ENCODE assay signal across 8 mouse cellular contexts in the genomic region with DNA sequence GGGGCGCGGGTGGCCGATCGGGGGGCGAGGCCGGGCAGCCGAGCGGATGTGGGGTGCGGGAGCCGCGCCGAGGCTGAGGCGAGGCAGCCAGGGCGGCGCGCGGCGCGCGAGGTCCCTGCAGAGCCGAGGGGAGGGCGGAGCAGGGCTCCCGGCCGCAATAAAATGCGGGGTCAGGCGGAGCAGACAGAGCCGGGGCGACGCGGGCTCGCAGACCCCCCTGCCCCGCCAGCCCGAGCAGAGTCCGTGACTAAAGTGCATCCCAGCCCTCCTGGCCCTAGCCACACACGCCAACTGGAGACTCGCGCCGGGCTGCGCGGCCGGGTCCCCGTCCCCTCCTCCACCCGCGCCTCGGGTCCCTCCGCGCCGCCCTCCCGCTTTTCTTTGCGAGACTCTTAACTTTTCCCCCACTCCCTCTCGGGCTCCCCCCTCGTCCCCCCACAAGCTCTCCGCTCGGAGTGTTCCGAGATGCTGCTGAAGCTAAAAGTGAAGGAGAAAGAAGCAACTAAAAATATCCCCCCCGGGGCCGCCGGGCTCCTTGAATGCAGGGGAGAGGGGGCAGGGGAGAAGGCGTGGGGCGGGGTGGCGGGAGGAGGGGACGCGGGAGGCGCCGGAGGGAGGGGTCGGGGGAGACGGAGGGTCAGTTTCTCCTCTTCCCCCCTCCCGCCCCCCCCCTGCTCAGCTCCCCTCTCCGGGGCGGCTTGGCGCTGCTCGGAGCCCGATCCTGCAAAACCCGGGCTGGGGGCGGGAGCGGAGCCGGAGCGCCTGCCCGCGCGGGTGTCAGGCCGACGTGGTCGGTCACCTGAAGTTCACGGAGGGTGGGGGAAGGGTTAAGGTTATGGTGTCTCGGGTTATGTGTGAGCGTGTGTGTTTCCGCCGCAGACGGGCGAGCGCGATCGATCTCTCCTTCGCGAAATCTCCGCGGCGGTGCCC. TPM values are rescaled to one million over a fixed set of nuclear protein-coding genes. Genes with fewer than 3 reads are reported as not detected.
DNase-seq lines count a peak whose midpoint lies in the region; ATAC-seq and TF ChIP-seq lines count a peak whose summit lies in the region.

No protein-coding gene starts in this region.

- peaks cover 39% of the 10 kb centered on the region for H3K4me1 ChIP-seq in forebrain, embryonic 12.5 days
- peaks cover 24% of the 10 kb centered on the region for H3K4me1 ChIP-seq in heart, postnatal 0 days (ENCODE audit: control insufficient read depth, insufficient read depth)
- 0 out of 2 replicates have a peak, but pooled peaks cover 3% of the 10 kb centered on the region for H3K4me1 ChIP-seq in liver, postnatal 0 days (ENCODE audit: insufficient read depth)
- peaks cover 24% of the 10 kb centered on the region for H3K4me1 ChIP-seq in neural tube, embryonic 14.5 days (ENCODE audit: control insufficient read depth, insufficient read depth, low read length)
- peaks cover 9% of the 10 kb centered on the region for H3K4me1 ChIP-seq in thymus, adult 2 months (replicated peaks; ENCODE audit: control insufficient read depth, insufficient read depth, low read length)

- no peaks in the 10 kb centered on the region for H3K9me3 ChIP-seq in forebrain, embryonic 12.5 days
- no peaks in the 10 kb centered on the region for H3K9me3 ChIP-seq in heart, postnatal 0 days (replicated peaks; ENCODE audit: control insufficient read depth, low read length)
- H3K9me3 ChIP-seq in liver, postnatal 0 days (ENCODE audit: low read length), result no peaks in the 10 kb centered on the region
- no peaks in the 10 kb centered on the region for H3K9me3 ChIP-seq in neural tube, embryonic 14.5 days (ENCODE audit: control insufficient read depth, low read length)

- peak; percentile 35 for ATAC-seq in CD4-positive, CD25-positive, alpha-beta regulatory T cell, adult 4 months
- peak; percentile 78 for ATAC-seq in forebrain, embryonic 12.5 days (ENCODE audit: low FRiP score)
- ATAC-seq in heart, postnatal 0 days (ENCODE audit: insufficient read depth, low read depth), result peak; percentile 81
- ATAC-seq in liver, postnatal 0 days, result peak; percentile 49
- peak; percentile 81 for ATAC-seq in neural tube, embryonic 14.5 days (ENCODE audit: low read depth)

- H3K27ac ChIP-seq in forebrain, embryonic 12.5 days, result peak overlapping the region; percentile 99
- peak overlapping the region; percentile 100 for H3K27ac ChIP-seq in heart, postnatal 0 days (ENCODE audit: low read depth)
- peak overlapping the region; percentile 95 for H3K27ac ChIP-seq in liver, postnatal 0 days (ENCODE audit: low read depth)
- H3K27ac ChIP-seq in neural tube, embryonic 14.5 days (ENCODE audit: low read depth, low read length), result peak overlapping the region; percentile 99
- no peak overlapping the region for H3K27ac ChIP-seq in thymus, adult 2 months (ENCODE audit: control insufficient read depth, insufficient read depth, low read length)

- no peak for TF ChIP-seq EP300 in heart, postnatal 0 days (IDR thresholded peaks at IDR 0.05; ENCODE audit: low read depth)
- TF ChIP-seq EP300 in liver, postnatal 0 days (IDR thresholded peaks at IDR 0.05; ENCODE audit: low read depth), result no peak

- peak overlapping the region; percentile 95 for H3K4me3 ChIP-seq in forebrain, embryonic 12.5 days (replicated peaks)
- peak overlapping the region; percentile 89 for H3K4me3 ChIP-seq in heart, postnatal 0 days (ENCODE audit: low read depth, low read length)
- H3K4me3 ChIP-seq in liver, postnatal 0 days (ENCODE audit: low read depth, low read length), result peak overlapping the region; percentile 82
- peak overlapping the region; percentile 92 for H3K4me3 ChIP-seq in neural tube, embryonic 14.5 days (ENCODE audit: low read depth, low read length)
- peak overlapping the region; percentile 70 for H3K4me3 ChIP-seq in thymus, adult 2 months (ENCODE audit: control insufficient read depth, insufficient read depth, low read length)

- H3K9ac ChIP-seq in forebrain, embryonic 12.5 days, result peak overlapping the region; percentile 99
- H3K9ac ChIP-seq in heart, postnatal 0 days (replicated peaks; ENCODE audit: low read depth, low read length), result peak overlapping the region; percentile 93
- peak overlapping the region; percentile 89 for H3K9ac ChIP-seq in liver, postnatal 0 days (replicated peaks)
- peak overlapping the region; percentile 98 for H3K9ac ChIP-seq in neural tube, embryonic 14.5 days (replicated peaks; ENCODE audit: low read depth, low read length)

- under 1% methylated on average over 60 of the region's 99 CpGs for WGBS in forebrain, embryonic 12.5 days
- under 1% methylated on average over 84 of the region's 99 CpGs for WGBS in heart, postnatal 0 days
- 3% methylated on average over 74 of the region's 99 CpGs for WGBS in liver, postnatal 0 days (ENCODE audit: insufficient replicate concordance)
- under 1% methylated on average over 57 of the region's 99 CpGs for WGBS in neural tube, embryonic 14.5 days
- under 1% methylated on average over 86 of the region's 99 CpGs for WGBS in thymus, adult 2 months

- H3K36me3 ChIP-seq in forebrain, embryonic 12.5 days (replicated peaks), result no peaks in the 10 kb centered on the region
- no peaks in the 10 kb centered on the region for H3K36me3 ChIP-seq in heart, postnatal 0 days (replicated peaks; ENCODE audit: control insufficient read depth, insufficient read depth, low read length)
- H3K36me3 ChIP-seq in liver, postnatal 0 days (replicated peaks; ENCODE audit: insufficient read depth, low read length), result no peaks in the 10 kb centered on the region
- H3K36me3 ChIP-seq in neural tube, embryonic 14.5 days (ENCODE audit: control insufficient read depth, insufficient read depth, low read length), result no peaks in the 10 kb centered on the region
- no peaks in the 10 kb centered on the region for H3K36me3 ChIP-seq in thymus, adult 2 months (ENCODE audit: control insufficient read depth, insufficient read depth, low read length)

- TF ChIP-seq CTCF in brain, embryonic 14.5 days (IDR thresholded peaks at IDR 0.05; ENCODE audit: borderline replicate concordance, extremely low read depth, insufficient read depth, insufficient read length), result no peak
- TF ChIP-seq CTCF in heart, postnatal 0 days (IDR thresholded peaks at IDR 0.05; ENCODE audit: low read depth), result no peak
- TF ChIP-seq CTCF in liver, postnatal 0 days (IDR thresholded peaks at IDR 0.05; ENCODE audit: low read depth), result no peak
- TF ChIP-seq CTCF in thymus, adult 2 months (IDR thresholded peaks at IDR 0.05; ENCODE audit: borderline replicate concordance, control insufficient read depth, extremely low read depth, insufficient read depth, low read length, poor library complexity), result no peak

- peak overlapping the region; percentile 90 for H3K4me2 ChIP-seq in forebrain, embryonic 12.5 days
- peak overlapping the region; percentile 69 for H3K4me2 ChIP-seq in heart, postnatal 0 days (ENCODE audit: low read depth, low read length)
- H3K4me2 ChIP-seq in liver, postnatal 0 days (ENCODE audit: low read depth, low read length), result peak overlapping the region; percentile 92
- H3K4me2 ChIP-seq in neural tube, embryonic 14.5 days (ENCODE audit: low read depth, low read length), result peak overlapping the region; percentile 76

- TF ChIP-seq POLR2A in brain, embryonic 14.5 days (IDR thresholded peaks at IDR 0.05; ENCODE audit: borderline replicate concordance, extremely low read depth, insufficient read depth, insufficient read length, poor library complexity, severe bottlenecking), result peak; percentile 36; the same call in 1 of the 2 replicates
- TF ChIP-seq POLR2A in thymus, adult 2 months (IDR thresholded peaks at IDR 0.05; ENCODE audit: control insufficient read depth, extremely low read depth, insufficient read depth, low read length, poor library complexity), result no peak

- H3K27me3 ChIP-seq in forebrain, embryonic 12.5 days, result no peaks in the 10 kb centered on the region
- no peaks in the 10 kb centered on the region for H3K27me3 ChIP-seq in heart, postnatal 0 days (ENCODE audit: control insufficient read depth, insufficient read depth, low read length)
- H3K27me3 ChIP-seq in liver, postnatal 0 days (ENCODE audit: insufficient read depth, low read length), result peaks cover 11% of the 10 kb centered on the region; the same call in 1 of the 2 replicates
- no peaks in the 10 kb centered on the region for H3K27me3 ChIP-seq in neural tube, embryonic 14.5 days (ENCODE audit: control insufficient read depth, insufficient read depth, low read length)
- peaks cover 8% of the 10 kb centered on the region for H3K27me3 ChIP-seq in thymus, adult 2 months (ENCODE audit: control insufficient read depth, insufficient read depth, low read length)

- peak; percentile 86 for DNase-seq in brain, embryonic 14.5 days (ENCODE audit: low read depth)
- DNase-seq in heart, postnatal 0 days (ENCODE audit: low spot score), result peak; percentile 85
- DNase-seq in kidney, postnatal 4 days, result peak; percentile 82 to 90
- peak; percentile 61 for DNase-seq in liver, postnatal 0 days
- peak; percentile 54 for DNase-seq in thymus, adult 2 months

RNA-seq across cellular contexts. Expression of gene Zfp827, which starts 1.4 kb away (rescaled TPM):
- 1 to 10 TPM; 4.5 to 6.7 TPM for polyA plus RNA-seq in CD4-positive, CD25-positive, alpha-beta regulatory T cell, adult 4 months (2017; shearing (Covaris generic))
- polyA plus RNA-seq in brain, embryonic 14.5 days (2012; rRNA removed), result 33.9 and 48.6 TPM in 2 replicates
- polyA plus RNA-seq in forebrain, embryonic 12.5 days (2016; fragmentation: Nextera tagmentation; extraction: Ambion mirVana), result 13.0 and 13.2 TPM in 2 replicates
- total RNA-seq in heart, postnatal 0 days (2014; rRNA removed; ENCODE audit: low replicate concordance), result 22.7 and 25.2 TPM in 2 replicates
- 4.2 and 4.8 TPM in 2 replicates for polyA plus RNA-seq in heart, postnatal 0 days (2015; fragmentation: Nextera tagmentation; extraction: Ambion mirVana)
- polyA plus RNA-seq in liver, postnatal 0 days (2015; fragmentation: Nextera tagmentation; extraction: Ambion mirVana), result 0.62 and 0.64 TPM in 2 replicates
- polyA plus RNA-seq in neural tube, embryonic 14.5 days (2014; fragmentation: Nextera tagmentation; extraction: Ambion mirVana), result 16.8 and 19.1 TPM in 2 replicates
- 9.6 and 10.1 TPM in 2 replicates for polyA plus RNA-seq in thymus, adult 2 months (2012; rRNA removed)
